Mouse (Mus musculus) testis, adult 2 months (tissue): ENCODE data around the gene Apex2. TPM values are rescaled to one million over a fixed set of nuclear protein-coding genes. Genes with fewer than 3 reads are reported as not detected.

Experiments used
- H3K27ac ChIP-seq: fragments of 200-500 bp; 2 replicates; pipeline ENCODE4 v1.5.1; 2012; ENCODE audit warnings: low read depth, low read length; ENCODE audit not compliant: control insufficient read depth, insufficient read depth
- H3K27me3 ChIP-seq: fragments of 200-500 bp; 2 replicates; pipeline ENCODE4 v1.6.1; 2012; ENCODE audit warnings: mild to moderate bottlenecking, low read length, moderate library complexity; ENCODE audit not compliant: control insufficient read depth, insufficient read depth
- H3K36me3 ChIP-seq: fragments of 200-500 bp; 2 replicates; pipeline ENCODE4 v1.6.1; 2012; ENCODE audit warnings: mild to moderate bottlenecking, low read length; ENCODE audit not compliant: control insufficient read depth, insufficient read depth
- H3K4me1 ChIP-seq: fragments of 200-500 bp; 2 replicates; pipeline ENCODE4 v1.6.1; 2012; ENCODE audit warnings: low read length; ENCODE audit not compliant: control insufficient read depth, insufficient read depth
- H3K4me3 ChIP-seq: fragments of 200-500 bp; 2 replicates; pipeline ENCODE4 v1.5.1; 2012; ENCODE audit warnings: low read depth, mild to moderate bottlenecking, low read length, moderate library complexity, mixed read lengths; ENCODE audit not compliant: control insufficient read depth
- CTCF ChIP-seq: fragments of 200-500 bp; IDR thresholded peaks from 2 replicates; pipeline ENCODE4 v1.5.1; 2012; ENCODE audit warnings: low read depth, mild to moderate bottlenecking, inconsistent platforms, low read length, moderate library complexity; ENCODE audit not compliant: control insufficient read depth, insufficient read depth, insufficient replicate concordance
- POLR2A ChIP-seq: fragments of 200-500 bp; IDR thresholded peaks from 2 replicates; pipeline ENCODE4 v1.6.1; 2012; ENCODE audit warnings: low read depth, mild to moderate bottlenecking, inconsistent platforms, low read length, moderate library complexity; ENCODE audit not compliant: control insufficient read depth
- polyA plus RNA-seq: library from polyadenylated mRNA; depleted of rRNA; stranded (reverse); fragments of >200 nt; gene quantifications from 2 replicates; pipeline ENCODE4 v1.2.3, GENCODE M21; 2012; rRNA removed

Gene Apex2
- 2.7 and 2.8 TPM in 2 replicates for polyA plus RNA-seq

- H3K27ac ChIP-seq = 0 out of 2 replicates have a peak within 1 kb of the TSS, but pooled peaks have one; percentile 54
- H3K4me3 ChIP-seq = peak within 1 kb of the TSS; percentile 90; the same call in 1 of the 2 replicates
- no peaks in the 10 kb centered on the region for H3K27me3 ChIP-seq
- peaks cover 2% of the 10 kb centered on the region; the same call in 1 of the 2 replicates for H3K4me1 ChIP-seq
- H3K36me3 ChIP-seq = no peaks in the 10 kb centered on the region
- TF ChIP-seq CTCF (no peak), POLR2A (no peak)
Measured at GRCm38 (mm10) chrX:150589696-150590095, at the start of gene Apex2. Apex2 (minus strand) TSS chrX:150589868.

- no peaks in the 10 kb centered on the region for H3K36me3 ChIP-seq
- H3K4me3 ChIP-seq = no peak overlapping the region
- no peak overlapping the region for H3K27ac ChIP-seq
- H3K27me3 ChIP-seq = no peaks in the 10 kb centered on the region
- H3K4me1 ChIP-seq = no peaks in the 10 kb centered on the region
- no peak for TF ChIP-seq CTCF
- TF ChIP-seq POLR2A = no peak
Measured at GRCm38 (mm10) chrX:150636421-150636820, 46.8 kb upstream of the Apex2 start.

GRCm38 (mm10) chrX:150598882-150599281 is 9.2 kb upstream of the Apex2 start:
- H3K4me3 ChIP-seq = no peak overlapping the region
- no peaks in the 10 kb centered on the region for H3K4me1 ChIP-seq
- no peak overlapping the region for H3K27ac ChIP-seq
- no peaks in the 10 kb centered on the region for H3K27me3 ChIP-seq
- no peaks in the 10 kb centered on the region for H3K36me3 ChIP-seq
- TF ChIP-seq CTCF (no peak), POLR2A (no peak)

- Histone ChIP-seq H3K4me3 (no peak overlapping the region), H3K36me3 (no peaks in the 10 kb centered on the region), H3K27me3 (no peaks in the 10 kb centered on the region), H3K27ac (no peak overlapping the region), H3K4me1 (no peaks in the 10 kb centered on the region)
- no peak for TF ChIP-seq POLR2A
- no peak for TF ChIP-seq CTCF
Measured at GRCm38 (mm10) chrX:150595016-150595760, 5.5 kb upstream of the Apex2 start.

- no peaks in the 10 kb centered on the region for H3K27me3 ChIP-seq
- H3K4me3 ChIP-seq = no peak overlapping the region
- peaks cover 2% of the 10 kb centered on the region; the same call in 1 of the 2 replicates for H3K4me1 ChIP-seq
- no peak for TF ChIP-seq POLR2A
- TF ChIP-seq CTCF = no peak
- no peaks in the 10 kb centered on the region for H3K36me3 ChIP-seq
- no peak overlapping the region for H3K27ac ChIP-seq
Measured at GRCm38 (mm10) chrX:150594176-150594575, 4.5 kb upstream of the Apex2 start.

GRCm38 (mm10) chrX:150593266-150594035 is 3.8 kb upstream of the Apex2 start:
- no peak overlapping the region for H3K27ac ChIP-seq
- TF ChIP-seq CTCF (no peak), POLR2A (no peak)
- peaks cover 2% of the 10 kb centered on the region; the same call in 1 of the 2 replicates for H3K4me1 ChIP-seq
- no peak overlapping the region for H3K4me3 ChIP-seq
- no peaks in the 10 kb centered on the region for H3K36me3 ChIP-seq
- H3K27me3 ChIP-seq = no peaks in the 10 kb centered on the region
